Mouse (Mus musculus) cerebellum, adult 2 months (tissue): ENCODE data around the gene Otud4. TPM values are rescaled to one million over a fixed set of nuclear protein-coding genes. Genes with fewer than 3 reads are reported as not detected.

Experiments
- DNase-seq, 2 experiments: peaks; one replicate each; pipeline ENCODE4 v3.0.0; 2021
- H3K27ac ChIP-seq: fragments of 200-500 bp; 2 replicates; pipeline ENCODE4 v1.5.1; 2012; ENCODE audit warnings: low read length, control low read depth, inconsistent platforms; ENCODE audit not compliant: insufficient read depth
- H3K27me3 ChIP-seq: fragments of 200-500 bp; 2 replicates; pipeline ENCODE4 v1.6.1; 2012; ENCODE audit warnings: inconsistent platforms, mild to moderate bottlenecking, low read length, moderate library complexity; ENCODE audit not compliant: control insufficient read depth, insufficient read depth
- H3K4me1 ChIP-seq: fragments of 200-500 bp; 2 replicates; pipeline ENCODE4 v1.6.1; 2011; ENCODE audit warnings: low read length; ENCODE audit not compliant: control insufficient read depth, insufficient read depth
- H3K4me3 ChIP-seq: fragments of 200-500 bp; replicated peaks from 2 replicates; pipeline ENCODE3; 2011; ENCODE audit warnings: mild to moderate bottlenecking, low read depth, low read length, control low read depth; ENCODE audit not compliant: insufficient read depth
- CTCF ChIP-seq: fragments of 200-500 bp; IDR thresholded peaks from 2 replicates; pipeline ENCODE4 v1.5.1; 2011; ENCODE audit warnings: low read depth, mild to moderate bottlenecking, control low read depth, low read length, moderate library complexity, borderline replicate concordance; ENCODE audit not compliant: insufficient read depth
- POLR2A ChIP-seq: fragments of 200-500 bp; IDR thresholded peaks from 2 replicates; pipeline ENCODE4 v1.6.1; 2011; ENCODE audit warnings: low read length, control low read depth, borderline replicate concordance; ENCODE audit not compliant: insufficient read depth
- WGBS: fragments of 180-500 bp; shearing (Covaris S2); methylation state at CpG from one replicate; pipeline ENCODE4 v1.1.7; 2018; 5-methylcytosine and 5-hydroxymethylcytosine counted together
- polyA plus RNA-seq: library from polyadenylated mRNA; depleted of rRNA; stranded (reverse); fragments of >200 nt; gene quantifications from 2 replicates; pipeline ENCODE4 v1.2.3, GENCODE M21; 2012

Otud4 gene
- polyA plus RNA-seq, 1 experiment, result 23.6 TPM

DNA sequence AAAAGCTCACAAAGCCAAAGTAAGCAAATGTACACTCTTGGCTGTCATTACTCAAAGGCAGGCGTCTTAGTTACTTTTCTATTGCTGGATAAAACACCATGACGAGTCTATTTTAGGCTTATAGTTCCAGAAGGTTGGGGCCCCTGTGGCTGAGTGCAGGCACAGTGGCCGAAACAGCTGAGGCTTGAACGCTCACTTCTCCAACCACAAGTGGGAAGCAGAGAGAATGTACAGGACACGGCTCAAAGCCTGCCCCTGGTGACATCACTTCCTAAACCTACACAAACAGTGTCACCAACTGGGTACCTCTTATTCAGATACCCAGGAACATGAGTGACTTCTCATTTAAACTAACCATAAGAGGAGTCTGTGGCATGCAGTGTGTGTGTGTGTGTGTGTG is 26.5 kb upstream of the Otud4 start:
- Histone ChIP-seq H3K27me3 (no peaks in the 10 kb centered on the region), H3K4me3 (no peak overlapping the region), H3K27ac (no peak overlapping the region), H3K4me1 (no peaks in the 10 kb centered on the region)
- WGBS, result 40% methylated on average over 5 of the region's 5 CpGs
- no peak for DNase-seq
- no peak for TF ChIP-seq POLR2A
- TF ChIP-seq CTCF, result no peak

DNA sequence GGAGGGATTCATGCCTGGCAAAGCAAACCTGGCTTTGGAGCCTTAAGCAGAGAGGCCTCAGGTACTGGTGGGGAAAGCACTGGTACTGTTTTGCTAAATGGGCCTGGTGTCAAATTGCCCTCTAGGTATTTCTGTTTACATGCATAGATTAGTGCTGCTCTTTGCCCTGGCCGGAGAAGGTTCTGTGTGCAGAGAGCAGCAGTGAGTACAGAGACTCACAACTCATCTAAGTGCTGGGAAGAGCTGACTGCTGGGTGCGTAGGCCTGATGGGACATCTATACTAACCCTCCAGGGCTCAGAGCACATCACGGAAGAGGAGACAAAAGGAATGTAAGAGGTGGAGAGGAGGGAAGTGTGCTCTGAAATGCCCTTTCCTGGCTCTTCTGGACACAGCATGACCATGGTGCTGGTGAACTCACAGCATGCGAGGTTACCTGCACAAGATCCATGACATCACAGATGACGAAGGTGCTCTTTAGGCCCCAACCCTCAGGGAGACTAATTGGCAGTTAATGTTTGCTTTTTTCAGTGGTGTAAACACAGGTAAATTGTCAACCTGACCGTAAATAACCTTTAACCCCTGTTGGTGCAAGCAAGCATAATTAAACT is 23.6 kb upstream of the Otud4 start:
- Histone ChIP-seq H3K27me3 (no peaks in the 10 kb centered on the region), H3K4me1 (no peaks in the 10 kb centered on the region), H3K4me3 (no peak overlapping the region), H3K27ac (no peak overlapping the region)
- TF ChIP-seq POLR2A (no peak), CTCF (no peak)
- WGBS, result 88% methylated on average over 6 of the region's 6 CpGs
- DNase-seq, result no peak

DNA sequence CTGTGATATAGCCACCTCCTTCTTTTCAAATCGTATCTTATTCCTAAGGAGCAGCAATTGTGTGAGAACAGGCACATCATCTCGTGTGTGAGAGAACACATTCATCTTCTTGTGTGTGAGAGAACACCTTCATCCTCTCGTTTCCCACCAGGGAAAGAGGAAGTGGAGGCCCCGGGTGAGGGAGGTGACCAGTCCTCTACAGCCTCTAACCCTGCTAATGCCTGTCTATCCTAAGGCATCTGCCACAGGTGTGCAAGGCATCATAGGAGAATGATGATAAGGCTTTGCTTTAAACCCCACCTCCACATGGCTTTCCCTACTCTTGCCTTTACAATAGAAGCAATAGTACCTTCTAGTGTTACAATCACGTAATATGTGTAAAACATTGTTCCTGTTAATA is 20.5 kb upstream of the Otud4 start:
- Histone ChIP-seq H3K4me3 (no peak overlapping the region), H3K27ac (no peak overlapping the region), H3K27me3 (no peaks in the 10 kb centered on the region), H3K4me1 (no peaks in the 10 kb centered on the region)
- no peak for TF ChIP-seq CTCF
- TF ChIP-seq POLR2A, result no peak
- WGBS, result 79% methylated on average over 5 of the region's 5 CpGs
- DNase-seq, result no peak

DNA sequence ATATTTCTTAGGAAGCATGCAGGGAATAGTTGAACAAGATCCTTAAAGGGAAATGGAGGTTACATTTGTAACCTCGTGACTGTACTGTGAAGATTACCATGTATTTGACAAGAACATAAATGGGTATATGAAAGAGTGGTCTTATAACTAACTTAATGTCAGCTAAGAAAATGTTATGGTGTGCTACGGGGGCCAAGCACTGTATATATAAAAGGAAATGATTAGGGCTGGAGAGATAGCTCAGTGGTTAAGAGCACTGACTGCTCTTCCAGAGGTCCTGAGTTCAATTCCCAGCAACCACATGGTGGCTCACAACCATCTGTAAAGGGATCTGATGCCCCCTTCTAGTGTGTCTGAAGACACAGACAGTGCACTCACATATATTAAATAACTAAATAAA is 20.1 kb upstream of the Otud4 start:
- no peak for DNase-seq
- WGBS, result 96% methylated on average over 2 of the region's 2 CpGs
- no peak for TF ChIP-seq POLR2A
- no peak for TF ChIP-seq CTCF
- no peak overlapping the region for H3K4me3 ChIP-seq
- no peak overlapping the region for H3K27ac ChIP-seq
- H3K27me3 ChIP-seq, result no peaks in the 10 kb centered on the region
- no peaks in the 10 kb centered on the region for H3K4me1 ChIP-seq

DNA sequence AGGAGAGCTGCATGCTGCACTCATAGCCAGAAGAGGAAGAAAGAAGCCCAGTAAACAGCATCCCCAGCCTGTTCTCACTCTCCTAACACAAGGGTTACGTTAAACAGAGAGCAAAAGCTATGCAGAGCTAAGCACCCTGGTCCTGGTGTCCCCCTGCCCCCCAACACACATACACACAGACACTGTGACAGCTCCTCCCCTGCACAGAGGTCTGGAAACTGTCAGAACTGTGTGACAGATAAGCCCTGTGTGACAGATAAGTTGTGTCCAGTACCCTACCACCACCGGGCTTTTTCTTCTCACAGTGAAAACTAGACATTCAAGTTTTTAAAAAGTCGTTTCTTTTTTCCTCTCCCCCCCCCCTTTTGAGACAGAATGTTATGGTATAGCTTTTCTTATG is 19.4 kb upstream of the Otud4 start:
- Histone ChIP-seq H3K4me1 (no peaks in the 10 kb centered on the region), H3K27me3 (no peaks in the 10 kb centered on the region), H3K27ac (no peak overlapping the region), H3K4me3 (no peak overlapping the region)
- no peak for DNase-seq
- WGBS, result 56% methylated on average over 3 of the region's 3 CpGs
- TF ChIP-seq CTCF (no peak), POLR2A (no peak)

DNA sequence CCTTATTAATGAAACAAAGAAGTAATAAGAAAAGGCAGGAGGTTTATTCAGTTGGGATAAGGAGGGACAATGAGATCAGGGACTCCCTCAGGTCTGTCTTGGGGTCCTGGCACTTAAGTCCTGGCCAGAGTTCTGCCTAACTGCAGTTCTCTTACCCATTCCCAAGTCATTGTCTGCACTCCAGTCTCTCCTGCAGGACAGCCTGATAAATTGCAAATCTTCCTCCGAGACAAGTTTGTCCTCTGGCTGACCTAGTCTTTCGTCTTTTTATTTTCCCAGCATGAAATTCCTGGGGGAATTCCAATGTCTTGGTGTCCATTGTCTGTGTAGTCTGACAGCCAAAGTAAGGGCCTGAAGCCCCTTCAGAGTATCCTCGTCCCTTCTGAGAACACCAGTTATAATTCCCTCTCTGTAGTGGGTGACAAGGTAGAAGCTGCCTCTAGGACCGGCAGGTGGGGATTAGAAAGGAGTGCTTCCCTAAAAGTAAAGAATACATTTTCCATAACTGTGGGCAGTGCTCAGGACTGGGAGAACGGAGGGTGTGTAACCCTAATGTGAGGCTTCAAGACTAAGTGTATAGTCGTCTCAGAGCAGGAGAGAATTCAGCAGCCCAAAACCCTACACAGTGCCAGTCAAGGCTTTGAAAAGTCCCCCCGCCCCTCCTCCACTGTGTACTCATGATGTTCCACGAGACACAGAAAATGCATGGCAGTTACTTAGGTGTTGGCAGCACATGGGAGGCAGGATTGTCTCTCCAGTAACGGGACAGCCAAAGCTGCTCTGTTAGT is 18.7 kb upstream of the Otud4 start:
- no peak overlapping the region for H3K27ac ChIP-seq
- TF ChIP-seq POLR2A, result no peak
- no peak for TF ChIP-seq CTCF
- no peaks in the 10 kb centered on the region for H3K27me3 ChIP-seq
- no peaks in the 10 kb centered on the region for H3K4me1 ChIP-seq
- no peak overlapping the region for H3K4me3 ChIP-seq
- whole genome bisulfite sequencing, result 36% methylated on average over 9 of the region's 9 CpGs
- DNase-seq, result no peak

DNA sequence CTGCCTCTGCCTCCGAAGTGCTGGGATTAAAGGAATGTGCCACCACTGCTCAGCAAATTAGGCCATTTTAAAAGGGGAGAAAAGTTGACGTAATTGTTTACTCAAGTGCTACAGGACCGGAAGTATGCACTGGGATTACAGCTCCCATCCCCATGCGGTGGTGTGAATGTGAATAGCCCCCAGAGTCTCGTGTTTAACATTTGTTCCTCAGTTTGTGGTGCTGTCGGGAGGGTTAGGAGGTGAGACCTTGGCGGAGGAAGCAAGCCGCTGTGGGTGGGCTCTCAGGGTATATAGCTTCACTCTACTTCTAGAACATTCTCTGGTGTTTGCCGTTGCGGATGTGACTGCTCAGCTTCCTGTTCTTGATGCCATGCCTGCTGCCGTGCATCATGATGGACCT is 17.1 kb upstream of the Otud4 start:
- WGBS, result 81% methylated on average over 11 of the region's 11 CpGs
- TF ChIP-seq POLR2A (no peak), CTCF (no peak)
- DNase-seq, result no peak
- H3K27ac ChIP-seq, result no peak overlapping the region
- no peak overlapping the region for H3K4me3 ChIP-seq
- no peaks in the 10 kb centered on the region for H3K4me1 ChIP-seq
- no peaks in the 10 kb centered on the region for H3K27me3 ChIP-seq

DNA sequence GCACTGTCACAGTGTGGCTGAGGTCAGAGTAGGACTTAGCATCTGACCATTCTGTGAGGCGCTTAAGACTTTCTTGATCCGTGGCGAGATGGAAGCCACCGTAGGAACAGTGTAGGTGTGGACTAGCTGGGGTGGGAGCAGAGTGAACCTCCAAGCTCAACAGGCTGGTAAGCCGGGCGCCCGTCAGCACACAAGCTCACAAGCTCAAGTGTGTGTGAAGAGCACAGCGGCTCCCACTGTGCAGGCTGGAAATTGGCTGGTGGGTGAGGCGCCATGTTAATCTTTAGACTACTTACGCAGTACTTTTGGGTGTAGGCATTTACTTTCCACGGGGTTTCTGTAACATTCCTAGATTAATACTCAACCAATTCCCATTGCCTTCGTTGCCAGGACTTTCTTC is 16.1 kb upstream of the Otud4 start:
- H3K27me3 ChIP-seq, result no peaks in the 10 kb centered on the region
- no peak overlapping the region for H3K4me3 ChIP-seq
- no peak for TF ChIP-seq CTCF
- no peak for TF ChIP-seq POLR2A
- H3K4me1 ChIP-seq, result no peaks in the 10 kb centered on the region
- no peak overlapping the region for H3K27ac ChIP-seq
- no peak for DNase-seq
- WGBS, result 90% methylated on average over 12 of the region's 12 CpGs
